Mouse (Mus musculus): ENCODE results near the gene Zfp865. TPM values are rescaled to one million over a fixed set of nuclear protein-coding genes. Genes with fewer than 3 reads are reported as not detected.

The Zfp865 gene
- polyA plus RNA-seq, 1 experiment from 2014 or later: 4.4 TPM

GRCm38 (mm10) chr7:4993347-4993998, 26.7 kb upstream of the Zfp865 start:
- peak overlapping the region; percentile 6 to 79; a peak in 1 of 4 replicates for H3K4me3 ChIP-seq (ENCODE audit: control insufficient read depth in 1 of 2, insufficient read depth in 1 of 2, low read depth in 1 of 2, low read length in 2 of 2)

GRCm38 (mm10) chr7:4993999-4994788, 26.0 kb upstream of the Zfp865 start:
- Histone ChIP-seq H3K9ac (ENCODE audit: low read length) (0 out of 2 replicates have a peak overlapping the region, but pooled peaks have one; percentile 30), H3K27me3 (ENCODE audit: control insufficient read depth, insufficient read depth, low read length) (peaks cover 23% of the 10 kb centered on the region), H3K4me2 (ENCODE audit: low read length) (peak overlapping the region; percentile 90), H3K4me1 (ENCODE audit: control insufficient read depth in 2 of 2, insufficient read depth in 2 of 2, low read length in 2 of 2) (peaks cover 10 to 25% of the 10 kb centered on the region in 2 experiments; a peak in 3 of 4 replicates), H3K9me3 (ENCODE audit: control insufficient read depth, low read length) (no peaks in the 10 kb centered on the region), H3K36me3 (ENCODE audit: control insufficient read depth, insufficient read depth, low read length) (peaks cover 28% of the 10 kb centered on the region), H3K27ac (replicated peaks in 1 of 2; ENCODE audit: control insufficient read depth in 1 of 2, insufficient read depth in 1 of 2, low read depth in 2 of 2, low read length in 2 of 2) (no peak overlapping the region), H3K4me3 (ENCODE audit: control insufficient read depth in 1 of 2, insufficient read depth in 1 of 2, low read depth in 1 of 2, low read length in 2 of 2) (peak overlapping the region; percentile 6 to 79; a peak in 1 of 4 replicates)
- WGBS: 37% methylated on average over 54 of the region's 59 CpGs
- no peak for ATAC-seq (ENCODE audit: insufficient number of reproducible peaks, insufficient read depth, low FRiP score, low read depth)

More at GRCm38 (mm10) chr7:4993347-4993998, 26.7 kb upstream of the Zfp865 start:
- Histone ChIP-seq H3K36me3 (ENCODE audit: control insufficient read depth, insufficient read depth, low read length) (peaks cover 28% of the 10 kb centered on the region), H3K4me1 (ENCODE audit: control insufficient read depth in 2 of 2, insufficient read depth in 2 of 2, low read length in 2 of 2) (peaks cover 10 to 25% of the 10 kb centered on the region in 2 experiments; a peak in 3 of 4 replicates), H3K9ac (ENCODE audit: low read length) (0 out of 2 replicates have a peak overlapping the region, but pooled peaks have one; percentile 30), H3K27me3 (ENCODE audit: control insufficient read depth, insufficient read depth, low read length) (peaks cover 23% of the 10 kb centered on the region), H3K27ac (replicated peaks in 1 of 2; ENCODE audit: control insufficient read depth in 1 of 2, insufficient read depth in 1 of 2, low read depth in 2 of 2, low read length in 2 of 2) (no peak overlapping the region), H3K9me3 (ENCODE audit: control insufficient read depth, low read length) (no peaks in the 10 kb centered on the region), H3K4me2 (ENCODE audit: low read length) (peak overlapping the region; percentile 90)
- 40% methylated on average over 47 of the region's 55 CpGs for WGBS
- ATAC-seq (ENCODE audit: insufficient number of reproducible peaks, insufficient read depth, low FRiP score, low read depth): no peak

- peak overlapping the region; percentile 92 for H3K9ac ChIP-seq (ENCODE audit: low read length)
- ATAC-seq (ENCODE audit: insufficient number of reproducible peaks, insufficient read depth, low FRiP score, low read depth): peak; percentile 7; the same call in 1 of the 2 replicates
Measured at GRCm38 (mm10) chr7:4995268-4996002, 24.7 kb upstream of the Zfp865 start.

GRCm38 (mm10) chr7:4996003-4996895, 23.9 kb upstream of the Zfp865 start, which contains the start of gene Zfp579:
Gene Zfp579 (minus strand): TSS chr7:4996158.
- Histone ChIP-seq H3K9me3 (ENCODE audit: control insufficient read depth, low read length) (no peaks in the 10 kb centered on the region), H3K27ac (replicated peaks in 1 of 2; ENCODE audit: control insufficient read depth in 1 of 2, insufficient read depth in 1 of 2, low read depth in 2 of 2, low read length in 2 of 2) (peak within 1 kb of the TSS; percentile 55 to 59), H3K27me3 (ENCODE audit: control insufficient read depth, insufficient read depth, low read length) (peaks cover 23% of the 10 kb centered on the region), H3K4me1 (ENCODE audit: control insufficient read depth in 2 of 2, insufficient read depth in 2 of 2, low read length in 2 of 2) (peaks cover 10 to 25% of the 10 kb centered on the region in 2 experiments; a peak in 3 of 4 replicates), H3K36me3 (ENCODE audit: control insufficient read depth, insufficient read depth, low read length) (peaks cover 28% of the 10 kb centered on the region), H3K9ac (ENCODE audit: low read length) (peak within 1 kb of the TSS; percentile 92), H3K4me3 (ENCODE audit: control insufficient read depth in 1 of 2, insufficient read depth in 1 of 2, low read depth in 1 of 2, low read length in 2 of 2) (peak within 1 kb of the TSS; percentile 79 to 85), H3K4me2 (ENCODE audit: low read length) (peak within 1 kb of the TSS; percentile 90)
- 6% methylated on average over 15 of the region's 26 CpGs for WGBS
- peak; percentile 73 for ATAC-seq (ENCODE audit: insufficient number of reproducible peaks, insufficient read depth, low FRiP score, low read depth)

More at GRCm38 (mm10) chr7:4995268-4996002, 24.7 kb upstream of the Zfp865 start:
- Histone ChIP-seq H3K9me3 (ENCODE audit: control insufficient read depth, low read length) (no peaks in the 10 kb centered on the region), H3K4me3 (ENCODE audit: control insufficient read depth in 1 of 2, insufficient read depth in 1 of 2, low read depth in 1 of 2, low read length in 2 of 2) (peak overlapping the region; percentile 79 to 85), H3K4me2 (ENCODE audit: low read length) (peak overlapping the region; percentile 90), H3K27me3 (ENCODE audit: control insufficient read depth, insufficient read depth, low read length) (peaks cover 23% of the 10 kb centered on the region), H3K36me3 (ENCODE audit: control insufficient read depth, insufficient read depth, low read length) (peaks cover 28% of the 10 kb centered on the region), H3K4me1 (ENCODE audit: control insufficient read depth in 2 of 2, insufficient read depth in 2 of 2, low read length in 2 of 2) (peaks cover 10 to 25% of the 10 kb centered on the region in 2 experiments; a peak in 3 of 4 replicates), H3K27ac (replicated peaks in 1 of 2; ENCODE audit: control insufficient read depth in 1 of 2, insufficient read depth in 1 of 2, low read depth in 2 of 2, low read length in 2 of 2) (peak overlapping the region; percentile 42 to 55; a peak in 3 of 4 replicates)
- 7% methylated on average over 19 of the region's 19 CpGs for WGBS

GRCm38 (mm10) chr7:4996934-4997333, 23.2 kb upstream of the Zfp865 start:
- 37% methylated on average over 7 of the region's 8 CpGs for WGBS
- Histone ChIP-seq H3K27me3 (ENCODE audit: control insufficient read depth, insufficient read depth, low read length) (peaks cover 23% of the 10 kb centered on the region), H3K9ac (ENCODE audit: low read length) (peak overlapping the region; percentile 92; the same call in 1 of the 2 replicates), H3K9me3 (ENCODE audit: control insufficient read depth, low read length) (no peaks in the 10 kb centered on the region), H3K27ac (replicated peaks in 1 of 2; ENCODE audit: control insufficient read depth in 1 of 2, insufficient read depth in 1 of 2, low read depth in 2 of 2, low read length in 2 of 2) (peak overlapping the region in 1 of 2 experiments; percentile 55; a peak in 1 of 4 replicates), H3K4me1 (ENCODE audit: control insufficient read depth in 2 of 2, insufficient read depth in 2 of 2, low read length in 2 of 2) (peaks cover 10 to 25% of the 10 kb centered on the region in 2 experiments; a peak in 3 of 4 replicates), H3K4me3 (ENCODE audit: control insufficient read depth in 1 of 2, insufficient read depth in 1 of 2, low read depth in 1 of 2, low read length in 2 of 2) (peak overlapping the region in 1 of 2 experiments; percentile 79; a peak in 1 of 4 replicates), H3K36me3 (ENCODE audit: control insufficient read depth, insufficient read depth, low read length) (peaks cover 22% of the 10 kb centered on the region), H3K4me2 (ENCODE audit: low read length) (peak overlapping the region; percentile 90)
- ATAC-seq (ENCODE audit: insufficient number of reproducible peaks, insufficient read depth, low FRiP score, low read depth): no peak

DNA sequence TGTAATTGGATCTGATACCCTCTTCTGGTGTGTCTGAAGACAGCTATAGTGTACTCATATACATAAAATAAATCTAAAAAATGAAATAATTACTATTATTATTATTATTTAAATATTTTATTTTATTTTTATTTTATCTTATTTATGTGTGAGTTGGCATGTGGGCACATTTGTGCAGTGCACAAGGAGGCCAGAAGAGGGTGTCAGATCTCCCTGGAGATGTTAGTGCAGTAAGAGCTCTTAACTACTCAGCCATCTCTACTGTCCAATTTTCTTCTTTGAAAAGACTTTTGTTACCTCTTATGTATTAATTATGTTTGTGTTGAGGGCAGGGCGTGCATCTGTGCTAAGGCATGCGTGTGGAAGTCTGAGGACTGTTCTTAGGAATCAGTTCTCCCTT, 20.3 kb upstream of the Zfp865 start:
- no peaks in the 10 kb centered on the region for H3K36me3 ChIP-seq (ENCODE audit: control insufficient read depth, insufficient read depth, low read length)
- no peak overlapping the region for H3K4me3 ChIP-seq (ENCODE audit: control insufficient read depth in 1 of 2, insufficient read depth in 1 of 2, low read depth in 1 of 2, low read length in 2 of 2)
- H3K27me3 ChIP-seq (ENCODE audit: control insufficient read depth, insufficient read depth, low read length): peaks cover 3% of the 10 kb centered on the region; the same call in 1 of the 2 replicates
- ATAC-seq (ENCODE audit: insufficient number of reproducible peaks, insufficient read depth, low FRiP score, low read depth): no peak
- H3K4me2 ChIP-seq (ENCODE audit: low read length): no peak overlapping the region
- no peak overlapping the region for H3K27ac ChIP-seq (replicated peaks in 1 of 2; ENCODE audit: control insufficient read depth in 1 of 2, insufficient read depth in 1 of 2, low read depth in 2 of 2, low read length in 2 of 2)
- H3K4me1 ChIP-seq (ENCODE audit: control insufficient read depth in 2 of 2, insufficient read depth in 2 of 2, low read length in 2 of 2): peaks cover 6 to 12% of the 10 kb centered on the region in 2 experiments; a peak in 3 of 4 replicates
- WGBS: 63% methylated on average over 2 of the region's 2 CpGs
- H3K9me3 ChIP-seq (ENCODE audit: control insufficient read depth, low read length): no peaks in the 10 kb centered on the region
- no peak overlapping the region for H3K9ac ChIP-seq (ENCODE audit: low read length)

Data from heart, embryonic 14.5 days (tissue).